Mouse (Mus musculus) thymus, postnatal 4 days (tissue): ENCODE results near the gene Spin2d.
A peak's percentile ranks its signal among the peaks of the same experiment; 100 is the strongest.
"Not testable (repeated sequence)": the region's sequence is repeated elsewhere in the genome, so short reads cannot be mapped to it uniquely, and the experiment has no call there.

Source experiments
- DNase-seq: peaks from one replicate; pipeline ENCODE4 v3.0.0; 2021

The Spin2d gene

GRCm38 (mm10) chrX:73176889-73177288, at the start of gene Spin2d:
Gene Spin2d, minus strand, starts transcription at chrX:73176989.
- not testable (repeated sequence) for DNase-seq

- DNase-seq = no peak
These were observed 48.6 kb upstream of the Spin2d start for GRCm38 (mm10) chrX:73225365-73225764.

- DNase-seq = peak; percentile 16
These were observed 37.2 kb upstream of the Spin2d start, which contains the start of gene Xlr4b for GRCm38 (mm10) chrX:73213819-73214564. Gene Xlr4b, plus strand, starts transcription at chrX:73214333.

- peak; percentile 38 for DNase-seq
These were observed 15.1 kb upstream of the Spin2d start, which contains the start of gene Xlr3b for GRCm38 (mm10) chrX:73191934-73192333. Gene Xlr3b, plus strand, starts transcription at chrX:73192207.

- DNase-seq = not testable (repeated sequence)
These were observed 27.4 kb downstream of the Spin2d start, which contains the start of gene DXBay18 for GRCm38 (mm10) chrX:73149350-73149749. Gene DXBay18, minus strand, starts transcription at chrX:73149450.

- DNase-seq = not testable (repeated sequence)
These were observed 28.3 kb downstream of the Spin2d start, which contains the start of gene Xlr5b for GRCm38 (mm10) chrX:73148496-73148895. Gene Xlr5b, plus strand, starts transcription at chrX:73148796.

- not testable (repeated sequence) for DNase-seq
These were observed 33.6 kb downstream of the Spin2d start for GRCm38 (mm10) chrX:73143218-73143618.
